In the genomic region with DNA sequence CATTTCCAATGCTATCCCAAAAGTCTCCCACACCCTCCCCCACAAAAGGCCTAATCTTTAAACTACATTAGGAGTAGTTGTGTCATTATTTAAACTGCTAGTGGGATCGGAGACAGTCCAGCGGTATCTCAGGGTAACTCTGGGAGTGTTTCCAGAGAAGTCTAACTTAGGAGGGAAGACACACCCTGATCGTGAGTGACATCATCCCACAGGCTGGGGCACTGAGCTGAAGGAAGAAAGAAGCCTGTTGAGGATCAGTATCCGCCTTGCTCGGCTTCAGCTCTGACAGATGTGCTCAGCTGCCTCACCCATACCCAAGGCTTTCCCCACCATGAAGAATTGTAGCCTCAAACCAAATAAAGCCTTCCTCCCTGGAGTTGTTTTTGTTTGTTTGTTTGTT, we compare ENCODE assay signal across 27 mouse cellular contexts. TPM values are rescaled to one million over a fixed set of nuclear protein-coding genes. Genes with fewer than 3 reads are reported as not detected.
DNase-seq lines count a peak whose midpoint lies in the region; ATAC-seq lines count a peak whose summit lies in the region.
"Had no signal": no experiment of that assay in that cellular context is flagged by ENCODE, and none has a peak within 500 bp of the region (broad histone marks: within the 10 kb centered on the region; RNA-seq: fewer than 3 reads in every experiment).

No protein-coding gene starts in this region.

- H3K4me3 ChIP-seq in embryonic facial prominence, embryonic 14.5 days (ENCODE audit: low read depth, low read length) = no peak overlapping the region
- no peak overlapping the region for H3K4me3 ChIP-seq in embryonic facial prominence, embryonic 10.5 days
- no peak overlapping the region for H3K4me3 ChIP-seq in heart, embryonic 13.5 days
- H3K4me3 ChIP-seq: forebrain, embryonic 10.5 days; hindbrain, embryonic 10.5 days; kidney, embryonic 15.5 days; limb, embryonic 15.5 days; midbrain, embryonic 15.5 days; neural tube, embryonic 13.5 days had no signal

- intact Hi-C loops in heart, postnatal 36 days (cut with DNase I) = no loop called here

- H3K4me1 ChIP-seq in embryonic facial prominence, embryonic 14.5 days (ENCODE audit: control insufficient read depth, insufficient read depth, low read length) = no peaks in the 10 kb centered on the region
- peaks cover 17% of the 10 kb centered on the region for H3K4me1 ChIP-seq in embryonic facial prominence, embryonic 10.5 days
- peaks cover 37% of the 10 kb centered on the region for H3K4me1 ChIP-seq in heart, embryonic 13.5 days
- H3K4me1 ChIP-seq: forebrain, embryonic 10.5 days; kidney, embryonic 15.5 days; limb, embryonic 15.5 days; midbrain, embryonic 15.5 days; neural tube, embryonic 13.5 days had no signal

- no peaks in the 10 kb centered on the region for H3K27me3 ChIP-seq in embryonic facial prominence, embryonic 14.5 days (replicated peaks; ENCODE audit: control insufficient read depth, insufficient read depth, low read length)
- no peaks in the 10 kb centered on the region for H3K27me3 ChIP-seq in embryonic facial prominence, embryonic 10.5 days (replicated peaks; ENCODE audit: low read depth, poor library complexity, severe bottlenecking)
- no peaks in the 10 kb centered on the region for H3K27me3 ChIP-seq in heart, embryonic 13.5 days (replicated peaks)
- H3K27me3 ChIP-seq: kidney, embryonic 15.5 days; limb, embryonic 15.5 days; midbrain, embryonic 15.5 days; neural tube, embryonic 13.5 days; Patski had no signal

- no peaks in the 10 kb centered on the region for H3K9me3 ChIP-seq in embryonic facial prominence, embryonic 14.5 days (ENCODE audit: control insufficient read depth, low read length)
- no peaks in the 10 kb centered on the region for H3K9me3 ChIP-seq in embryonic facial prominence, embryonic 10.5 days
- no peaks in the 10 kb centered on the region for H3K9me3 ChIP-seq in heart, embryonic 13.5 days
- H3K9me3 ChIP-seq: forebrain, embryonic 10.5 days; hindbrain, embryonic 10.5 days; kidney, embryonic 15.5 days; limb, embryonic 15.5 days; midbrain, embryonic 15.5 days; neural tube, embryonic 13.5 days had no signal

- H3K4me2 ChIP-seq in embryonic facial prominence, embryonic 14.5 days (ENCODE audit: low read depth, low read length) = no peak overlapping the region
- H3K4me2 ChIP-seq in heart, embryonic 13.5 days = no peak overlapping the region
- H3K4me2 ChIP-seq: kidney, embryonic 15.5 days; limb, embryonic 15.5 days; midbrain, embryonic 15.5 days; neural tube, embryonic 13.5 days had no signal

- H3K9ac ChIP-seq in embryonic facial prominence, embryonic 14.5 days (ENCODE audit: low read depth, low read length) = no peak overlapping the region
- no peak overlapping the region for H3K9ac ChIP-seq in heart, embryonic 13.5 days
- H3K9ac ChIP-seq: kidney, embryonic 15.5 days; limb, embryonic 15.5 days; liver, embryonic 14.5 days; midbrain, embryonic 15.5 days; neural tube, embryonic 13.5 days had no signal

- H3K27ac ChIP-seq in embryonic facial prominence, embryonic 14.5 days (replicated peaks; ENCODE audit: low read depth, low read length) = no peak overlapping the region
- H3K27ac ChIP-seq in embryonic facial prominence, embryonic 10.5 days (replicated peaks) = no peak overlapping the region
- 0 out of 2 replicates have a peak overlapping the region, but pooled peaks have one; percentile 8 for H3K27ac ChIP-seq in heart, embryonic 13.5 days (replicated peaks)
- H3K27ac ChIP-seq: forebrain, embryonic 10.5 days; hindbrain, embryonic 10.5 days; kidney, embryonic 15.5 days; limb, embryonic 15.5 days; liver, embryonic 14.5 days; midbrain, embryonic 15.5 days; neural tube, embryonic 13.5 days had no signal

- 76% methylated on average over 5 of the region's 5 CpGs for WGBS in embryonic facial prominence, embryonic 14.5 days
- 87% methylated on average over 5 of the region's 5 CpGs for WGBS in embryonic facial prominence, embryonic 10.5 days
- 48% methylated on average over 5 of the region's 5 CpGs for WGBS in heart, embryonic 13.5 days

- DNase-seq in embryonic facial prominence, embryonic 14.5 days (ENCODE audit: low spot score) = peak; percentile 36
- DNase-seq in embryonic facial prominence, embryonic 10.5 days (ENCODE audit: low spot score) = no peak
- no peak for DNase-seq in heart, postnatal 36 days
- peak; percentile 39 for DNase-seq in lung, adult 18-20 months
- no peak for DNase-seq in lung, postnatal 14 days
- peak; percentile 43 for DNase-seq in heart, postnatal 4 days
- DNase-seq in frontal cortex, postnatal 25 days (ENCODE audit: low spot score in 2 of 2) = no peak
- DNase-seq: adrenal gland, postnatal 36 days; cerebellum, adult 9-10 months; kidney, adult 11 months; kidney, postnatal 4 days; thymus, postnatal 25 days had no signal

- no peak for ATAC-seq in embryonic facial prominence, embryonic 14.5 days (ENCODE audit: low read depth)
- no peak for ATAC-seq in heart, embryonic 13.5 days (ENCODE audit: extremely low read depth, insufficient number of reproducible peaks, low FRiP score, low TSS enrichment)
- ATAC-seq: CD4-positive, CD25-positive, alpha-beta regulatory T cell, adult 4 months; forebrain, embryonic 16.5 days; hindbrain, embryonic 16.5 days; midbrain, embryonic 15.5 days; Patski had no signal

- peaks cover 60% of the 10 kb centered on the region; the same call in 1 of the 2 replicates for H3K36me3 ChIP-seq in embryonic facial prominence, embryonic 14.5 days (ENCODE audit: control insufficient read depth, insufficient read depth, low read length)
- peaks cover 84% of the 10 kb centered on the region for H3K36me3 ChIP-seq in embryonic facial prominence, embryonic 10.5 days (replicated peaks)
- peaks cover 66% of the 10 kb centered on the region for H3K36me3 ChIP-seq in heart, embryonic 13.5 days

RNA-seq across cellular contexts. Expression of a gene that starts 18.8 kb away (rescaled TPM):
- 9.4 and 11.3 TPM in 2 replicates for polyA plus RNA-seq in embryonic facial prominence, embryonic 14.5 days (2014; fragmentation: Nextera tagmentation; extraction: Ambion mirVana)
- 30.9 and 32.6 TPM in 2 replicates for polyA plus RNA-seq in embryonic facial prominence, embryonic 10.5 days (2016; fragmentation: Nextera tagmentation; extraction: Ambion mirVana)
- 21.5 and 22.1 TPM in 2 replicates for polyA plus RNA-seq in heart, embryonic 13.5 days (2015; fragmentation: Nextera tagmentation; extraction: Ambion mirVana)
- 10 to 100 TPM; 47.3 to 53.2 TPM for total RNA-seq in heart, postnatal 36 days (2021)
- total RNA-seq in heart, postnatal 4 days (2021) = 10 to 100 TPM; 20.7 to 24.3 TPM

RNA-seq across cellular contexts. Expression of a gene that starts 27.5 kb away (rescaled TPM):
- polyA plus RNA-seq in embryonic facial prominence, embryonic 14.5 days (2014; fragmentation: Nextera tagmentation; extraction: Ambion mirVana) = 49.3 TPM in 2 replicates
- polyA plus RNA-seq in embryonic facial prominence, embryonic 10.5 days (2016; fragmentation: Nextera tagmentation; extraction: Ambion mirVana) = 60.7 and 61.7 TPM in 2 replicates
- polyA plus RNA-seq in heart, embryonic 13.5 days (2015; fragmentation: Nextera tagmentation; extraction: Ambion mirVana) = 56.8 and 57.8 TPM in 2 replicates
- 100 to 1,000 TPM; 174 to 191 TPM for total RNA-seq in heart, postnatal 36 days (2021)
- total RNA-seq in heart, postnatal 4 days (2021) = 100 to 1,000 TPM; 136 to 147 TPM

RNA-seq across cellular contexts. Expression of a gene that starts 34.8 kb away (rescaled TPM):
- 5.2 and 5.6 TPM in 2 replicates for polyA plus RNA-seq in embryonic facial prominence, embryonic 14.5 days (2014; fragmentation: Nextera tagmentation; extraction: Ambion mirVana)
- polyA plus RNA-seq in embryonic facial prominence, embryonic 10.5 days (2016; fragmentation: Nextera tagmentation; extraction: Ambion mirVana) = 2.3 TPM in 2 replicates
- polyA plus RNA-seq in heart, embryonic 13.5 days (2015; fragmentation: Nextera tagmentation; extraction: Ambion mirVana) = 31.2 and 31.8 TPM in 2 replicates
- 10 to 100 TPM; 11.6 to 13.1 TPM for total RNA-seq in heart, postnatal 36 days (2021)
- 10 to 100 TPM; 22.8 to 28.0 TPM for total RNA-seq in heart, postnatal 4 days (2021)
- total RNA-seq: common myeloid progenitor, adult 5-6 weeks; left cerebral cortex, adult 18-20 months; left cerebral cortex, postnatal 25 days had no signal

Comparison
In these comparisons a context has a peak if more than half of its experiments do, and no peak if none do; other contexts are left out.
1. DNase-seq: peak in embryonic facial prominence, embryonic 14.5 days (single experiment), lung, adult 18-20 months (2 of 2) and heart, postnatal 4 days (single experiment); none in embryonic facial prominence, embryonic 10.5 days (single experiment), heart, postnatal 36 days (0 of 2), lung, postnatal 14 days (single experiment) and frontal cortex, postnatal 25 days (0 of 2).